Mouse (Mus musculus) lung, postnatal 0 days (tissue): ENCODE data around the gene Gls.

ENCODE experiments used
- CTCF ChIP-seq: IDR thresholded peaks from 2 replicates; pipeline ENCODE4 v1.5.1; 2016; ENCODE audit warnings: antibody characterized with exemption, mild to moderate bottlenecking
- EP300 ChIP-seq: IDR thresholded peaks from 2 replicates; pipeline ENCODE4 v1.6.1; 2016; ENCODE audit warnings: antibody characterized with exemption, mild to moderate bottlenecking, control low read depth

GRCm38 (mm10) chr1:52117777-52118176 lies 115.3 kb downstream of the Gls start:
- no peak for TF ChIP-seq CTCF
- no peak for TF ChIP-seq EP300
